Mouse (Mus musculus): ENCODE data around the gene Gk. TPM values are rescaled to one million over a fixed set of nuclear protein-coding genes. Genes with fewer than 3 reads are reported as not detected.

Gene Gk
- 0.42 and 0.46 TPM in 2 replicates for polyA plus RNA-seq (2012; ENCODE audit: low replicate concordance)

DNA sequence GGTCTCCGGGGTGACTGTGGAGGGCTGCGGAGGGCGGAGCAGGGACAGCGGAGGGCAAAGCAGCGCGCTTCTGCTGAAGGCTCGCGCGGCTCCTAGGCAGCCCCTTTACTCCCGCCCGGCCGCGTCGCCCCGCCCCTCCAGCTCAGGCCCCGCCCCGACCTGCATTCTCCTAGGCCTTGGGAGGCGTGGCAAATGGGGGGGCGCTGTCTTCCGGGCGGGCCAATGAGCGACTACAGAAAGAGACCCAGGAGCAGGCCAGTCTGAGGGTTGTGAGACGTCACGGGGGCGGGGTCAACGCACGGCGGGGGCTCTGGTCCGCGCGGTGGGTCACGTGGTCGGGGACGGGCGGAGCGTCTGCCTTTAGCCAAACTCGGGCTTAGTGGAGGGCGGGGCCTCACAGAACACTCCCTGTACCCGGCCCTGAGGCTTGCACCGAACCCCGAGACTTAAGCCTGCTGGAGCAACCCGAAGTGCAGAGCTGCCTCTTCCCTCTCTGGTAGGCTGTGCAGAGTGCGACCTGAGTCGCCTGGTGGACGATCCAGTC is at the start of gene Gk:
Gene Gk (minus strand): TSS at position 276 of the 544 bp plus-strand sequence.

Other genes with a start within 250 kb of the Gk start
- 3.0 and 4.1 TPM in 2 replicates for gene Tab3, start 202.8 kb downstream of the Gk start, polyA plus RNA-seq (2012; ENCODE audit: low replicate concordance)
- 0.66 and 1.0 TPM in 2 replicates for gene 5430427O19Rik, start 93.5 kb upstream of the Gk start, polyA plus RNA-seq (2012; ENCODE audit: low replicate concordance)

Measured in hematopoietic multipotent progenitor cell, adult 10-12 weeks (in vitro differentiated cells).